Mouse (Mus musculus) Patski (cell line): ENCODE data around the gene Xrcc6. TPM values are rescaled to one million over a fixed set of nuclear protein-coding genes. Genes with fewer than 3 reads are reported as not detected.

ENCODE experiments used
- ATAC-seq: fragments of 100-300 bp; one replicate; pipeline ENCODE4 v1.8.0; 2021
- CTCF ChIA-PET: fragments of 350-600 bp; sonication (Branson Sonifier 250); formaldehyde crosslinking; loops from one replicate; lab custom pipeline; 2022; ENCODE audit warnings: inconsistent platforms; lab: Charles Lee
- POLR2A ChIA-PET: fragments of 350-600 bp; sonication (Branson Sonifier 250); formaldehyde crosslinking; loops from one replicate; lab custom pipeline; 2022; ENCODE audit warnings: antibody characterized with exemption, inconsistent platforms; lab: Charles Lee
- DNase-seq: peaks from one replicate; pipeline ENCODE4 v3.0.0-alpha.2; 2011; ENCODE audit warnings: low read depth, low spot score
- H3K27me3 ChIP-seq: fragments of 371-371 bp; one replicate; pipeline ENCODE4 v1.5.1; 2021
- CTCF ChIP-seq: fragments of 100-300 bp; IDR thresholded peaks from one replicate; pipeline ENCODE4 v1.5.1; 2021
- in situ Hi-C: fragments of 300-500 bp; cut with MboI; formaldehyde crosslinking; loops from 3 replicates; pipeline ENCODE4 v1.11.1; 2018; ENCODE audit warnings: low pct_unique_long_range_greater_than_20kb, mixed read lengths
- polyA plus RNA-seq: library from polyadenylated mRNA; unstranded; gene quantifications from one replicate; pipeline ENCODE4 v1.2.3, GENCODE M21; 2021

Gene Xrcc6
- polyA plus RNA-seq, 1 experiment from 2014 or later, result 48.0 TPM

DNA sequence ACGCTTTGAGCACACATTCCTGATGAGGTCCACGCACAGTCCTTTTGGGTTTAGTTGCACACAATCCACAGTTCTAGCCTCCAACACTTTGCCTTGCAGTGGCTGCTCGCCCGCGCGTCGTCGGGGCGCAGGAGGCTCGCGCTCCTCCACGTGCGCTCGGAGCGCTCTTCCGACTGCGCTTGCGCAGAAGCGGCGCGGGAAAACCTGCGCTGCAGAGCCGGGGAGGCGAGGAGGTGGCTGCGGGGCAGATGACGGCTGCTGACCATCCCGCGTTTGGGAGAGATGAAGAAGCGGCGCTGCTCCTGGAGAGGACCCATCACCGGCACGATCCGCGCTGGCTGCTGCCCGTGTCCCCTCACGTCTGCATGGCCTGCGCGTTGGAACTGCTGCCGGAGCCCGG is 82.3 kb downstream of the Xrcc6 start, which contains the start of gene Mei1:
TSS of gene Mei1 (plus strand) at position 99 of the 400 bp plus-strand sequence.
- ATAC-seq (no peak), DNase-seq (no peak)
- H3K27me3 ChIP-seq, result peaks cover 49% of the 10 kb centered on the region
- in situ Hi-C loops, result loop anchor here (5.0 kb wide), 2 partner anchors 42 to 167 kb away; no protein-coding TSS in a partner anchor
- ChIA-PET CTCF (no interaction called here), POLR2A (no interaction called here)
- no peak for TF ChIP-seq CTCF

DNA sequence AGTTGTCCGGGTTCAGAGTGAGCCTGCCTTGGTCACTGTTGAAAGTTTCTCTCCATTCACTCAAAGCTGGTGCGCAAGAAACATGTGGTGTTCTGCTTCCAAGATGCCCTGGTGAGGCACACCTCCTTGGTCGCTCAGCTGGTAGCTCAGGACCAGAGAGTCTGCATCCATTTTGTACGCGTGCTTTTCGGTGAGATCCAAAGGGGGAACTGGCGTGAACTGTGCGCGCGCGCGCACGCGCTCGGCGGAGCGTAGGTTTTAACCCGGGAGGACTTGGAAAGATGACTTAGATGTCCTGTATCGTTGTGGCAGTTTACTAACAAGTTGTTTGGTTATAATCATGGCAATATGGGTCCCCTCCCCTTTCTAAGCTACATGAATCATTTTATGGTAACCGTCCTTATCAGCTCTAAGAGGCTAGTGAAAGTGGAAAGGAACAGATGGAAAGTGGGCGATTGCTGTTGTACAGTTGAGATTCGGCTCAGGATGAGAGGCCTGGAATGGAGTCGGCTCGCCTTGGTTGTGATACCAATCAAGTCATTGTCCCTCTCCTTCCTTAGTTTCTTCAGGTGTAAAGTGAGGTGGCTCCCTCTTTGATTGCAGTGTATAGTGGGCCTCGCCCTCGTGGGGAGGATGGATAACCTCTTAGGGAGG is 84.3 kb downstream of the Xrcc6 start:
- POLR2A ChIA-PET, result no interaction called here

DNA sequence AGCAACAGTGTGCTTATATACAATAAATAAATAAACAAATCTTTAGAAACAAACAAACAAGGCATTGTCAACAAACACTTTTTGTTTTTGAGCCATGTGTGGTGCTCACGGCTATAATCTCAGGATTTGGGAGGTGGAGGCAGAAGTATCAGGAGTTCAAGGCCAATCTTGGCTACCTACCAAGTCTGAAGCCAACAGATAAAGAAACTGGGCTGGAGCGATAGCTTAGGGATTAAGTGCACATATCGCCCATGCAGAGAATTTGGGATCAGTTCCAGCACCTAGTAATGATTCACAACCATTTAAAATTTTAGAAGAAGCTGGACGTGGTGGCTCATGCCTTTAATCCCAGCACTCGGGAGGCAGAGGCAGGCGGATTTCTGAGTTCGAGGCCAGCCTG is 85.9 kb downstream of the Xrcc6 start:
- DNase-seq (no peak), ATAC-seq (no peak)
- peaks cover 54% of the 10 kb centered on the region for H3K27me3 ChIP-seq
- in situ Hi-C loops, result no loop called here
- ChIA-PET POLR2A (no interaction called here), CTCF (no interaction called here)
- no peak for TF ChIP-seq CTCF

More for the DNA sequence above, 84.3 kb downstream of the Xrcc6 start:
- no peak for DNase-seq
- TF ChIP-seq CTCF, result no peak
- CTCF ChIA-PET, result no interaction called here
- H3K27me3 ChIP-seq, result peaks cover 49% of the 10 kb centered on the region
- in situ Hi-C loops, result no loop called here
- no peak for ATAC-seq

DNA sequence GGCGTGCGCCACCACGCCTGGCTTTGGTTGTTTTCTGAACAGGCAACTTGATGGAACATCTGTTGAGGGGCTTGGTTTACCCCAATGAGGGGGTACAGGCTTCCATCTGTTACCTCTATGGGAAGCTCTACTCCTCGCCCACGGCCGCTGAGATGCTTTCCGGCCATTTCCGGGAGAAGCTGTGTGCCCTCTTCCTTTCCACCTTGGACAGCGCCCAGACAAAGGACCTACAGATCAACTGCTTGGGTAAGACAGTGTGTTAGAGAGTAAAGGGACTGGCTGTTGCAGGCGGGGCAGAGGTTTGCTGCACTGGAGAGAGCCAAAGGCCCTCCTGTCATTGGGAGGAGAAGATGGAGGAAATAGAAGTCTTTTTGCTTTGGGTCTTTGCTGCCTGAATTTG is 92.2 kb downstream of the Xrcc6 start:
- peaks cover 30% of the 10 kb centered on the region for H3K27me3 ChIP-seq
- ATAC-seq, result no peak
- in situ Hi-C loops, result no loop called here
- no peak for DNase-seq
- ChIA-PET POLR2A (no interaction called here), CTCF (no interaction called here)
- no peak for TF ChIP-seq CTCF

DNA sequence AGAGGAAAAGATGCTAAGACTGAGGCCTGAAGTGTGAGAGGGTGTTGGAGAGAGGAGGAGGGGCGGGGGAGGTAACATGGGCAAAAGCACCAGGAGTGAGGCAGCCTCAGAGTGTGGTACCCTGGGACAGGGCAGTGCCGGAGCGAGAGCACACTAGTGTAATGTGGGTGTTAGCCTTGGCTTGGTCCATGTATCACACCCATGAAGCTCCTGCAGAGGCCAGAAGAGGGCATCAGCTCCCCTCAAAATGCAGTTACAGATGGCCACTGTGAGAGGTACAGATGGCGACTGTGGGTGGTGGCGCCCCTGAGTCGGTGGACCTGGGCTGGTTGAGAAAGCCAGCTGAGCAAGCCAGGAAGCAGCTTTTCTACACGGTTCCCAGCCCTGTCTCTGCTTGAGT is 93.5 kb downstream of the Xrcc6 start:
- peak; percentile 35 for ATAC-seq
- ChIA-PET POLR2A (interaction anchor here (0.5 kb wide), 1 partner anchor 153 kb away, joined by 3 read pairs; no protein-coding TSS in a partner anchor), CTCF (interaction anchor here (1.1 to 1.4 kb wide), 2 partner anchors 9 to 16 kb away, joined by 3 read pairs; no protein-coding TSS in a partner anchor)
- no peak for TF ChIP-seq CTCF
- peaks cover 34% of the 10 kb centered on the region for H3K27me3 ChIP-seq
- DNase-seq, result no peak
- in situ Hi-C loops, result no loop called here

DNA sequence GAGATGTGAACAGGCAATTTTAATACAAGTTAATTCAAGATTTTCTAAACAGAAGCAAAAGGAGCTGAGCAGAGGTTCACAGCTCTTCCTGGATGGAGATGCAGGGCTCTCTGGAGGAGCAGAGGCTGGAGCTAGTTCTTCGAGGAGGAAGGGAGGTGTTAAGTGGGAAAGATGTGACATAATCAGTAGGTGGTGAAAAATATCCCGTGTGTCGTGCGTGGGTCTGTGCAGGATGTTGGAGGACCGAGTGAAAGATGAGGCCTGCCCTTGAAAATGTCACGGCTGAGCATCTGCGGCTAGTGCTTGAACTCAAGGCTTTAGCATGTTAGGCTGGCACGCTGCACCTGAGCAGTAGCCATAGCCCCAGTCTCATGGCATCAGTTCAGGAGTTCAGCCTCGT is 98.0 kb downstream of the Xrcc6 start:
- DNase-seq (no peak), ATAC-seq (no peak)
- ChIA-PET POLR2A (no interaction called here), CTCF (no interaction called here)
- H3K27me3 ChIP-seq, result peaks cover 48% of the 10 kb centered on the region
- TF ChIP-seq CTCF, result no peak
- in situ Hi-C loops, result no loop called here

DNA sequence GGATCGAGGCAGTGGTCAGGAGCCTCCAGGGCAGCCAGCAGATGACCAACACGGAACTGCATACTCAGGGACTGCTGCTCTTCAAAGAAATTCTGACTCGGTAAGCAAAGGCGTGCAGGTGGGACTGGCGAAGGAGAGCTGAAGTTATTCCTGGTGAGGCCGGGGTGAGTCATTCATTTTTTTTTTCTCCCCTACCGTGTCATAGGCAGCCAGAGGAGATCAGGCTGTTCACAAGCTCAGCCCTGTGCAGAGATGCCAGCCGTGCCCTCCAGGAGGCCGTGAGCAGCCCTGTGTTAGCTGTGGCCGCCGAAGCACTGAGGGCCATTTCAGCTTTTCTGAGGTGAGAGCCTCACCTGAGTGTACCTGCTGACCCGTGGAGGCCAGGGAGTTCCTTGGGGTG is 98.5 kb downstream of the Xrcc6 start:
- DNase-seq (no peak), ATAC-seq (no peak)
- POLR2A ChIA-PET, result no interaction called here
- in situ Hi-C loops, result no loop called here
- H3K27me3 ChIP-seq, result peaks cover 50% of the 10 kb centered on the region
- TF ChIP-seq CTCF, result no peak
- CTCF ChIA-PET, result no interaction called here

DNA sequence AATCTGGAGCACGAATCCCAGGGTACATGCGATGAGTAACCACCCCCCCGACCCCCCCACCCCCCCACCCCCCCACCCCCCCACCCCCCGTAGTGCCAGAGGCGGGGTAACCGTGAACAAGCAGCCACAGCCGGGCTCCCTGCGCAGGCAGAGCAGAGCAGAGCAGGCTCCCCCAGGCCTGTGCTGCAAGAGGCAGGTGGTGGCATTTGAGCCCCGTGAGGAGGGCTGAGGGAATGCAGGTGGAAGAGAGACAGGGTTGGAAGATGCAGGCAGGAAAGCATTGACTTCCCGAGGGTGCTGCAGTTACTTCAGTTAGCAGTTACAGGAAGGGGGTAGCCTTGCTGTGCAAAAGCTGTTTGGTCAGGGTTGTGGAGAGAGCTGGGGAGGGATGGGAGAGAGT is 99.6 kb downstream of the Xrcc6 start:
- no peak for TF ChIP-seq CTCF

More for the DNA sequence above, 99.6 kb downstream of the Xrcc6 start:
- ATAC-seq (no peak), DNase-seq (no peak)
- ChIA-PET POLR2A (no interaction called here), CTCF (no interaction called here)
- H3K27me3 ChIP-seq, result peaks cover 61% of the 10 kb centered on the region
- in situ Hi-C loops, result no loop called here

Other genes starting within 250 kb of the Xrcc6 start
- 90.0 TPM for gene Zc3h7b, start 242.8 kb upstream of the Xrcc6 start, polyA plus RNA-seq
- gene Rangap1, start 242.3 kb upstream of the Xrcc6 start, polyA plus RNA-seq, result 120 TPM
- gene Tef, start 185.4 kb upstream of the Xrcc6 start, polyA plus RNA-seq, result 61.5 TPM
- gene Tob2, start 129.0 kb upstream of the Xrcc6 start, polyA plus RNA-seq, result 27.3 TPM
- gene Phf5a, start 115.9 kb upstream of the Xrcc6 start, polyA plus RNA-seq, result 68.2 TPM
- 559 TPM for gene Aco2, start 115.5 kb upstream of the Xrcc6 start, polyA plus RNA-seq
- gene Polr3h, start 61.6 kb upstream of the Xrcc6 start, polyA plus RNA-seq, result 154 TPM
- 24.9 TPM for gene Csdc2, start 51.1 kb upstream of the Xrcc6 start, polyA plus RNA-seq
- 97.0 TPM for gene Pmm1, start 26.9 kb upstream of the Xrcc6 start, polyA plus RNA-seq
- not detected for gene 1700029P11Rik, start 7.3 kb upstream of the Xrcc6 start, polyA plus RNA-seq
- gene Desi1, start 46.0 kb downstream of the Xrcc6 start, polyA plus RNA-seq, result 57.0 TPM
- 120 TPM for gene Snu13, start 59.8 kb downstream of the Xrcc6 start, polyA plus RNA-seq
- gene 4930407I10Rik, start 71.3 kb downstream of the Xrcc6 start, polyA plus RNA-seq, result not detected
- not detected for gene Mei1, start 82.2 kb downstream of the Xrcc6 start, polyA plus RNA-seq
- 18.0 TPM for gene Ccdc134, start 140.1 kb downstream of the Xrcc6 start, polyA plus RNA-seq
- 84.6 TPM for gene Srebf2, start 159.3 kb downstream of the Xrcc6 start, polyA plus RNA-seq
- gene Shisa8, start 225.0 kb downstream of the Xrcc6 start, polyA plus RNA-seq, result 0.09 TPM
- 0.03 TPM for gene Tnfrsf13c, start 236.5 kb downstream of the Xrcc6 start, polyA plus RNA-seq